Mouse (Mus musculus) cerebellum, adult 9-10 months (tissue): Measurements from ENCODE around the gene Ace.

Experiments used
- DNase-seq: peaks from one replicate; pipeline ENCODE4 v3.0.0; 2022

The Ace gene

DNA sequence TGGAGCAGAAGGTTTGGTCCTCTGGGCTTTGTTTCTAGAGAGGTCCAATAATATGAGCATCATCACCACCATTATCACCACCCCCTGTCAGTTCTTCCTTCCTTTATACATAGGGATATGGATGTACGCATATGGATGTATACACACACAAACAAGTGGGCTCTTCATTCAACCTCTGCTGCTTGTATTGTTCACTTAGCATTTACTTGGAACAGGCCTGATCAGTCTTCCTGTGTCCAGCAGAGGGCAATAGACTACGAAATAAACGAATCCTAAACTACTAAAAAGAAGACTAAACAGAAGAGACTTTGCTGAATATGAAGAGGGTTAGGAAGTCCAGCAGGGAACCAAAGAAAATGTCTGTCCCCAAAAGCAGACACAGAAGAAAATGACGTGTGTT lies 34.0 kb downstream of the Ace start:
- peak; percentile 61 for DNase-seq

- no peak for DNase-seq
These were observed 36.8 kb downstream of the Ace start for GRCm38 (mm10) chr11:106004576-106004975.

GRCm38 (mm10) chr11:106005970-106006369 lies 38.2 kb downstream of the Ace start:
- DNase-seq, result no peak

GRCm38 (mm10) chr11:106007821-106008220 lies 40.1 kb downstream of the Ace start, which contains the start of gene Kcnh6:
Kcnh6 (plus strand) TSS chr11:106008124.
- DNase-seq, result no peak

DNA sequence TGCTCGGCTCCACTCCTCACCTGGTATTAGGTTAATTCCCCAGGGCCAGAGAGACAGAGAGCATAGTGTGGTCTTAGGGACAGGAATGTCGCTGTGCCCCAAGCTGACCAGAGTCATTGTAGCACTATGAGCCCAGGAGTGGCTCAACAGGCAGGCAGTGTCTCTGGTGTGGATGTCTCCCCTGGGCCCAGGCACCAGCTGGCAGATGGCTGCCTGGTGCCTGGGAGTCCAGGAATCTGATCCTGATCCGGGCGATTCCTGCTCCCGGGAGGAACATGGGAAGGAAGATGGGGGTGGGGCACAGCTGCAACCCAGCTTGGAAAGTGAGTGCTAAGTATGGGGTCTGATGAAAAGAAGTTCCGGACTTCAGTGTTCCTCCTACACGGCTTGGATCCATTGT lies 45.0 kb downstream of the Ace start:
- no peak for DNase-seq

DNA sequence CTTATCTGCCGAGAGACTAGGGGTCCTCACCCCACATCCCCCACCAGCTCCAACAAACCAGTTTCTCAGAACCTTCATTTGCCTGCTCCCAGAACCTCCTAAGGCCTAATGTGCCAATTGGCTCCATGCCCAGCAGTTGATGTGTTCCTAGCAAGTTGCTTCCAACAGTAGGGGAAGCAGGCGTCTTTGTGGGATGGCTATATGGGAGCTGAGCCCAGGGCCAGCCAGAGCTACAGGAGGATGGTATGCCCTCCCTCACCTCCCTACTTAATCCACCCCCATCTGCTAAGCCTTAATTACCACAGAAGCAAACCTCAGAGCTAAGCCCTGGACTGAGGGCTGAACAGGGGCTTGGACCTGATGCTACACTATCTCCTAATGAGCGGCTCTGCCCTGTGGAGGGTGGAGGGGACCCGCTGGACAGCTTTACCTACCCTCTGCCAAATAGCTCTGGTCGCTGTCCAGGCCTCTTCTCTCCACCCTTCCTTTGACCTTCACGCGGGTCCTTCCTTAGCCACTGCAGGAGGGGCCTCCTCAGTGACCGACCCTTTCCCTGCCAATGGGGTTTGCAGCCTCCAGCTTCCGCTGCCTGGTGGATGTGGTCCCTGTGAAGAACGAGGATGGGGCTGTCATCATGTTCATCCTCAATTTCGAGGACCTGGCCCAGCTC lies 45.9 kb downstream of the Ace start:
- peak; percentile 33 for DNase-seq

DNA sequence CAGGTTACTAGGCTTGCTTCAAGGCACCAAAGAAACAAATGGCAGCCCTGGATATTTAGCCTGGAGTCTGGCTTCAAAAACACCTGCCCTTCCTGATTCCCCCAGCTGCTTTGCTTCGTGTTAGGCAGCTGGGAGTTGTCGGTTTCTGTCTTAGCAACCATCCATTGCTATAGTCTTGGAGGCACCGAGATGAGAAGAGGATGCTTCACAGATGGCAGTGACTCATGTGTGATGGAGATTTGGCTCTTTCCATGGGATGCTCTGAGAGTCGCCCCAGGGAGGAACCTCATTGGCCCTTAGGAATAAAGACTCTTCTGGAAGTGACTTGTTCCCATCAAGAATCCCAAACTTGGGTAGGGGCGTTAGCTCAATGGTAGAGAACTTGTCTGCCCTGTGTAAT lies 48.7 kb downstream of the Ace start:
- DNase-seq, result no peak

GRCm38 (mm10) chr11:106020051-106020763 lies 52.5 kb downstream of the Ace start:
- no peak for DNase-seq

- DNase-seq, result no peak
These were observed 58.0 kb downstream of the Ace start for GRCm38 (mm10) chr11:106025774-106026173.

- peak; percentile 75 for DNase-seq
These were observed 58.9 kb downstream of the Ace start for GRCm38 (mm10) chr11:106026465-106027151.

- no peak for DNase-seq
These were observed 59.9 kb downstream of the Ace start for GRCm38 (mm10) chr11:106027607-106028006.

- DNase-seq, result peak; percentile 42
These were observed 64.3 kb downstream of the Ace start for GRCm38 (mm10) chr11:106032074-106032473.

DNA sequence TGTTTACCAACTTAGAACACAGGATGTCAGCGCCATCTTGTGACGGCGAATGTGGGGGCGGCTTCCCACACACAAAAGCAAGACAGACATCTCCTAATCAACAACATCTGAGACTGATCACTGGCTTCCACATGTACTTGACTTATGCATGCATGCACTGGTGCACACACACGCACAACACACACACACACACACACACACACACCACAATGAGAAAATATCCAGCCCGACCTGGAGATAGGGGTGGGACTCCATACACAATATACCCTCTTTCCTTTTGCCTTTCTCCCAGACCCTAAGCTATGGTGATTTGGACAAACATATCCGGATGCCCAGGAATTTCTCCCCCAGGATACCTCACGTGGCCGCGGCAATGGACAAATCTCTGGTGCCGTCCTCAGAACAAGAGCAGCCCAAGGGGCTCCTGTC lies 65.8 kb downstream of the Ace start:
- peak; percentile 63 for DNase-seq

GRCm38 (mm10) chr11:106034986-106035385 lies 67.2 kb downstream of the Ace start:
- no peak for DNase-seq

DNA sequence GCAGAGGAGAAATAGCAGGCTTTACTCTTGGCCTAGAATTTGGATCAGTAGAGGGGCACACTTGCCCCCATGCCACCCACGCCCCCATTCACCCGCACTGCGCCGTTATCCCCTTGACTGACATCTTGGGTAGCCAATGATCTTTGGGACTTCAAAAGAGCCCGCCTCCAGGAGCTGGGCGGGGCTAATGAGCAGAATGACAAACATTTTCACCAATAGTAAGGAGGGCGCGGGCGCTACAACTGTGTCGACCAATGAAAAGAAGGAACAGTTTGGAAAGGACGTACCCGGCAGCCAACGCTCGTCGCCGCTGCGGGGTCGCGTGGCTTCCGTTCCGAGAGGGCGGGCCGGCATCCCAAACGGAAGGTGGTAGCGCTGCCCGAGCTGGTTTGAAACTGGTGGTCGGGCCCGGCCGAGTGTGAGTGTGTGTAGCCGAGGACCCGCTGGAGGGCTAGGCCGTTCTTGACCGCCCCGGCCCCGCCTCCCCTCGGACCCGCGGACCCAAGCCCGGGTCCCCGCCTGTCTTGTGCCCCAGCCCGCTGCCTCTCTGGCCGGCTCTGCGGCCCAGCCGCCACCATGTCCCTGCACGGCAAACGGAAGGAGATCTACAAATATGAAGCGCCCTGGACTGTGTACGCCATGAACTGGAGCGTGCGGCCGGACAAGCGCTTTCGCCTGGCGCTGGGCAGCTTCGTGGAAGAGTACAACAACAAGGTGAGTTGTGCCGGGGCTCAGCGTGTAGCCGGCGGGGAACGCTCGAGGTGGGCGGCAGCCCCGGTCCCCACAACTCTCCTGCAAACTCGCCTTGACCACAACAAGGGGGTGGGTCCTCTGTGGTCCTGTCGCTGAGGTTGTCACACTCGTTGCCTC lies 69.0 kb downstream of the Ace start, which contains the start of gene Dcaf7:
Dcaf7 (plus strand) TSS at position 325 of the 870 bp plus-strand sequence.
- peak; percentile 99 for DNase-seq

DNA sequence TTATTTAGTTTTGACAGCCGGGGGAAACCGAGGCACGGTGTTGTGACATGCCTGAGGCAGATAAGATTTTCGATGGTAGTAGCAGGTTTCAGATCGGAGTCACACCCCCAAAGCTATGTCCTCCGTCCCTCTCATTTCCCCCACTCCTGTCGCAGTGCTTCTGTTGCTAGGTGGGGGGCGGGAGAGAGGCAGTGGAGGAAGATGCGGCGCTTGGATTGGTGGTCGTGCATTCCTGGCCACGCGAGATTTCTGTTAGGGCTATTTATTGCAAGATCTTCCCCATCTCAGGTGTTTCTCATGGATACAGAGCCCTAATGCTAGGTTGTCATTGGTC lies 69.6 kb downstream of the Ace start:
- peak; percentile 67 for DNase-seq
